In the genomic region with DNA sequence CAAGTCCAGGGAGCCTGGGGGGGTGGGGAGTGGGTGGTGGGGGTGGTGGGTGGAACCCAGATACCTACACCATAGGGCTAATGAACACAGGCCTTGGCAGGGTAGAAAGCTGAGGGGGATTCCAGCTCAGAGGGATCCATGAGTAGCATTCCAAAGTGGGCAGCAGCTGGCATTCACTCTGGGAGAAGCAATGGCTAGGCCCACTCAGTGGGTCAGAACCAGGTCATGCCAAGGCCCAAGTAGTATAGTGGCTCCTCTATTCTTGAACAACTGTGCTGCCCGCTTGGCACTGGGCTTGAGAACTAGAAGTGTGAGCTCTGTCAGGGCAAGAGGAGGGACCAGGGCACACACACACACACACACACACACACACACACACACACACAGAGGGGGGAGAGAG, we compare ENCODE assay signal across 10 mouse cellular contexts. TPM values are rescaled to one million over a fixed set of nuclear protein-coding genes. Genes with fewer than 3 reads are reported as not detected.
DNase-seq lines count a peak whose midpoint lies in the region; ATAC-seq lines count a peak whose summit lies in the region.
"Had no signal": no experiment of that assay in that cellular context is flagged by ENCODE, and none has a peak within 500 bp of the region (broad histone marks: within the 10 kb centered on the region; RNA-seq: fewer than 3 reads in every experiment).

No protein-coding gene starts in this region.

- no peak overlapping the region for H3K4me3 ChIP-seq in liver, embryonic 11.5 days (ENCODE audit: low read depth, low read length)
- H3K4me3 ChIP-seq in hindbrain, embryonic 12.5 days = no peak overlapping the region
- no peak overlapping the region for H3K4me3 ChIP-seq in midbrain, embryonic 15.5 days

- peak overlapping the region; percentile 62 for H3K27ac ChIP-seq in liver, embryonic 11.5 days (ENCODE audit: low read depth, low read length)
- H3K27ac ChIP-seq in hindbrain, embryonic 12.5 days = peak overlapping the region; percentile 52; the same call in 1 of the 2 replicates
- H3K27ac ChIP-seq in midbrain, embryonic 15.5 days = 0 out of 2 replicates have a peak overlapping the region, but pooled peaks have one; percentile 17

- WGBS in liver, embryonic 11.5 days = 82% methylated on average over 1 of the region's 1 CpGs
- 100% methylated on average over 1 of the region's 1 CpGs for WGBS in hindbrain, embryonic 12.5 days
- WGBS in midbrain, embryonic 15.5 days = 100% methylated on average over 1 of the region's 1 CpGs

- DNase-seq in liver, embryonic 11.5 days (ENCODE audit: low spot score) = no peak
- DNase-seq in liver = no peak
- DNase-seq in fibroblast of lung, adult 2 months (ENCODE audit: low read depth) = peak; percentile 22
- DNase-seq in spleen, postnatal 4 days (ENCODE audit: low spot score in 2 of 2) = no peak
- DNase-seq: heart, postnatal 4 days; layer of hippocampus, postnatal 36 days had no signal

- peaks cover 4% of the 10 kb centered on the region; the same call in 1 of the 2 replicates for H3K27me3 ChIP-seq in liver, embryonic 11.5 days (replicated peaks; ENCODE audit: control insufficient read depth, insufficient read depth, low read length)
- H3K27me3 ChIP-seq in hindbrain, embryonic 12.5 days = no peaks in the 10 kb centered on the region; the same call in 1 of the 2 replicates
- no peaks in the 10 kb centered on the region for H3K27me3 ChIP-seq in midbrain, embryonic 15.5 days (replicated peaks)

- no peaks in the 10 kb centered on the region for H3K36me3 ChIP-seq in liver, embryonic 11.5 days (ENCODE audit: control insufficient read depth, insufficient read depth, low read length)
- no peaks in the 10 kb centered on the region for H3K36me3 ChIP-seq in hindbrain, embryonic 12.5 days
- no peaks in the 10 kb centered on the region for H3K36me3 ChIP-seq in midbrain, embryonic 15.5 days (replicated peaks)

- no peak overlapping the region for H3K9ac ChIP-seq in liver, embryonic 11.5 days (ENCODE audit: low read depth, low read length)
- H3K9ac ChIP-seq in hindbrain, embryonic 12.5 days = peak overlapping the region; percentile 23; the same call in 1 of the 2 replicates
- no peak overlapping the region for H3K9ac ChIP-seq in midbrain, embryonic 15.5 days

- ATAC-seq in liver, embryonic 11.5 days (replicated peaks; ENCODE audit: low FRiP score) = no peak
- no peak for ATAC-seq in hindbrain, embryonic 12.5 days (ENCODE audit: low FRiP score)
- no peak for ATAC-seq in midbrain, embryonic 15.5 days (replicated peaks)
- ATAC-seq in inflammation-experienced regulatory T-cells, adult 6 months = no peak

- peaks cover 38% of the 10 kb centered on the region for H3K4me1 ChIP-seq in liver, embryonic 11.5 days (replicated peaks; ENCODE audit: control insufficient read depth, insufficient read depth, low read length)
- H3K4me1 ChIP-seq in hindbrain, embryonic 12.5 days = peaks cover 48% of the 10 kb centered on the region
- H3K4me1 ChIP-seq in midbrain, embryonic 15.5 days = peaks cover 36% of the 10 kb centered on the region

- H3K4me2 ChIP-seq in liver, embryonic 11.5 days = no peak overlapping the region
- H3K4me2 ChIP-seq in hindbrain, embryonic 12.5 days (replicated peaks) = no peak overlapping the region
- H3K4me2 ChIP-seq in midbrain, embryonic 15.5 days = no peak overlapping the region

- H3K9me3 ChIP-seq in liver, embryonic 11.5 days (ENCODE audit: control insufficient read depth, low read length) = no peaks in the 10 kb centered on the region
- no peaks in the 10 kb centered on the region for H3K9me3 ChIP-seq in hindbrain, embryonic 12.5 days (replicated peaks)
- no peaks in the 10 kb centered on the region for H3K9me3 ChIP-seq in midbrain, embryonic 15.5 days

RNA-seq across cellular contexts. Expression of a gene that starts 10.5 kb away (rescaled TPM):
- 0.16 and 0.22 TPM in 2 replicates for polyA plus RNA-seq in liver, embryonic 11.5 days (2014; fragmentation: Nextera tagmentation; extraction: Ambion mirVana)
- 13.7 and 16.1 TPM in 2 replicates for polyA plus RNA-seq in hindbrain, embryonic 12.5 days (2016; fragmentation: Nextera tagmentation; extraction: Ambion mirVana)
- 56.5 and 63.1 TPM in 2 replicates for polyA plus RNA-seq in midbrain, embryonic 15.5 days (2015; fragmentation: Nextera tagmentation; extraction: Ambion mirVana)
- polyA plus RNA-seq in inflammation-experienced regulatory T-cells, adult 6 months (2017; shearing (Covaris generic)) = under 1 TPM in 2 of 3 experiments, not detected in 1; 0.12 to 0.52 TPM

RNA-seq across cellular contexts. Expression of a gene that starts 20.7 kb away (rescaled TPM):
- 0.39 and 0.51 TPM in 2 replicates for polyA plus RNA-seq in liver, embryonic 11.5 days (2014; fragmentation: Nextera tagmentation; extraction: Ambion mirVana)
- polyA plus RNA-seq in hindbrain, embryonic 12.5 days (2016; fragmentation: Nextera tagmentation; extraction: Ambion mirVana) = 1.2 and 2.0 TPM in 2 replicates
- 5.6 and 5.9 TPM in 2 replicates for polyA plus RNA-seq in midbrain, embryonic 15.5 days (2015; fragmentation: Nextera tagmentation; extraction: Ambion mirVana)
- polyA plus RNA-seq in inflammation-experienced regulatory T-cells, adult 6 months (2017; shearing (Covaris generic)) = not detected

RNA-seq across cellular contexts. Expression of a gene that starts 32.6 kb away (rescaled TPM):
- 0.10 TPM in 1 of 2 replicates, not detected in the other for polyA plus RNA-seq in liver, embryonic 11.5 days (2014; fragmentation: Nextera tagmentation; extraction: Ambion mirVana)
- 0.53 and 0.83 TPM in 2 replicates for polyA plus RNA-seq in hindbrain, embryonic 12.5 days (2016; fragmentation: Nextera tagmentation; extraction: Ambion mirVana)
- polyA plus RNA-seq in midbrain, embryonic 15.5 days (2015; fragmentation: Nextera tagmentation; extraction: Ambion mirVana) = 1.8 TPM in 2 replicates
- under 1 TPM in 1 of 3 experiments, not detected in 2; 0.12 TPM for polyA plus RNA-seq in inflammation-experienced regulatory T-cells, adult 6 months (2017; shearing (Covaris generic))

RNA-seq across cellular contexts. Expression of a gene that starts 47.0 kb away (rescaled TPM):
- polyA plus RNA-seq in liver, embryonic 11.5 days (2014; fragmentation: Nextera tagmentation; extraction: Ambion mirVana) = 32.9 and 33.9 TPM in 2 replicates
- 147 and 159 TPM in 2 replicates for polyA plus RNA-seq in hindbrain, embryonic 12.5 days (2016; fragmentation: Nextera tagmentation; extraction: Ambion mirVana)
- 66.2 and 77.2 TPM in 2 replicates for polyA plus RNA-seq in midbrain, embryonic 15.5 days (2015; fragmentation: Nextera tagmentation; extraction: Ambion mirVana)
- 1 to 10 TPM; 3.8 to 5.4 (median 5.2) TPM for polyA plus RNA-seq in inflammation-experienced regulatory T-cells, adult 6 months (2017; shearing (Covaris generic))

RNA-seq across cellular contexts. Expression of a gene that starts 50.2 kb away (rescaled TPM):
- not detected in 2 replicates for polyA plus RNA-seq in liver, embryonic 11.5 days (2014; fragmentation: Nextera tagmentation; extraction: Ambion mirVana)
- polyA plus RNA-seq in hindbrain, embryonic 12.5 days (2016; fragmentation: Nextera tagmentation; extraction: Ambion mirVana) = not detected in 2 replicates
- 0.05 TPM in 1 of 2 replicates, not detected in the other for polyA plus RNA-seq in midbrain, embryonic 15.5 days (2015; fragmentation: Nextera tagmentation; extraction: Ambion mirVana)
- not detected for polyA plus RNA-seq in inflammation-experienced regulatory T-cells, adult 6 months (2017; shearing (Covaris generic))
- polyA plus RNA-seq: urinary bladder, adult 2 months had no signal
